Mouse (Mus musculus) embryonic facial prominence, embryonic 14.5 days (tissue): ENCODE results near the gene Maml3. TPM values are rescaled to one million over a fixed set of nuclear protein-coding genes. Genes with fewer than 3 reads are reported as not detected.
A peak's percentile ranks its signal among the peaks of the same experiment; 100 is the strongest.

Experiments used
- ATAC-seq: fragments of 200-750 bp; cut with Nextera tagmentation; 2 replicates; pipeline ENCODE4 v1.8.0; 2017; ENCODE audit warnings: low read depth, moderate number of reproducible peaks, moderate TSS enrichment
- DNase-seq: peaks from one replicate; pipeline ENCODE4 v3.0.0-alpha.2; 2015; ENCODE audit warnings: low spot score
- H3K27ac ChIP-seq: fragments of 300-500 bp; sonication (generic); replicated peaks from 2 replicates; pipeline ENCODE4 v1.5.1; 2014; ENCODE audit warnings: low read depth, mild to moderate bottlenecking, low read length, moderate library complexity
- H3K27me3 ChIP-seq: fragments of 300-500 bp; sonication (generic); replicated peaks from 2 replicates; pipeline ENCODE4 v1.6.1; 2014; ENCODE audit warnings: low read length; ENCODE audit not compliant: control insufficient read depth, insufficient read depth
- H3K36me3 ChIP-seq: fragments of 300-500 bp; sonication (generic); 2 replicates; pipeline ENCODE4 v1.6.1; 2014; ENCODE audit warnings: low read length, mixed read lengths; ENCODE audit not compliant: control insufficient read depth, insufficient read depth
- H3K4me1 ChIP-seq: fragments of 300-500 bp; sonication (generic); 2 replicates; pipeline ENCODE4 v1.6.1; 2014; ENCODE audit warnings: antibody characterized with exemption, low read length; ENCODE audit not compliant: control insufficient read depth, insufficient read depth
- H3K4me2 ChIP-seq: fragments of 300-500 bp; sonication (generic); 2 replicates; pipeline ENCODE4 v1.6.1; 2014; ENCODE audit warnings: low read depth, mild to moderate bottlenecking, low read length, moderate library complexity, mixed read lengths
- H3K4me3 ChIP-seq: fragments of 300-500 bp; sonication (generic); 2 replicates; pipeline ENCODE4 v1.5.1; 2014; ENCODE audit warnings: low read depth, mild to moderate bottlenecking, low read length
- H3K9ac ChIP-seq: fragments of 300-500 bp; sonication (generic); 2 replicates; pipeline ENCODE4 v1.6.1; 2014; ENCODE audit warnings: low read depth, mild to moderate bottlenecking, low read length, moderate library complexity, mixed read lengths
- H3K9me3 ChIP-seq: fragments of 300-500 bp; sonication (generic); 2 replicates; pipeline ENCODE4 v1.6.1; 2016; ENCODE audit warnings: low read length; ENCODE audit not compliant: control insufficient read depth
- WGBS: fragments of 180-500 bp; shearing (Covaris S2); extraction: QIAGEN DNeasy Blood & Tissue Kit; methylation state at CpG from one replicate; pipeline ENCODE4 v1.1.7; 2014; 5-methylcytosine and 5-hydroxymethylcytosine counted together
- polyA plus RNA-seq: library from polyadenylated mRNA; unstranded; fragments of >200 nt; fragmentation: Nextera tagmentation; extraction: Ambion mirVana; gene quantifications from 2 replicates; pipeline ENCODE4 v1.2.1, GENCODE M21; 2014

Gene Maml3
- polyA plus RNA-seq, 1 experiment from 2014 or later = 4.8 TPM

DNA sequence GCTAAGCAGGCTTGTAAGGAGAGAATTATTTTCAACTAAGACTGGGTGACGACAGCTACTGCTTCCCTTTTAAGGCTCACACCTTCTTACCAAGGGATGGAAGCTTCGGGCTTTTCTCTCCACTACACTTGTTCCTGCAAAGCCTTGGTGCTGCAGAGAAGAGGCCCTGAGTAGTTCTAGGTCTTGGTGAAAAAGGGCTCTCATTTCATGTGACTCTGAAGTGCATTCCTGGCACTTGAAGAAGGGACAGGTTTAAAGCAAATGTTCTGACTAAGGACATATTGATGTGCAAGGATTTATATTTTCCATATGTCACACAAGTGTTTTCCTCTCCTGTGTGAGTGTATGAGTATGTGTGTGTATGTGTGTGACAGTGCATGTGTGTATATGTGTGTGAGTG lies 134.4 kb downstream of the Maml3 start:
- DNase-seq (no peak), ATAC-seq (no peak)
- Histone ChIP-seq H3K4me2 (no peak overlapping the region), H3K27ac (no peak overlapping the region), H3K9ac (no peak overlapping the region), H3K27me3 (no peaks in the 10 kb centered on the region), H3K36me3 (no peaks in the 10 kb centered on the region), H3K4me1 (0 out of 2 replicates have a peak, but pooled peaks cover 2% of the 10 kb centered on the region), H3K4me3 (no peak overlapping the region), H3K9me3 (no peaks in the 10 kb centered on the region)
- WGBS = 86% methylated on average over 2 of the region's 2 CpGs

DNA sequence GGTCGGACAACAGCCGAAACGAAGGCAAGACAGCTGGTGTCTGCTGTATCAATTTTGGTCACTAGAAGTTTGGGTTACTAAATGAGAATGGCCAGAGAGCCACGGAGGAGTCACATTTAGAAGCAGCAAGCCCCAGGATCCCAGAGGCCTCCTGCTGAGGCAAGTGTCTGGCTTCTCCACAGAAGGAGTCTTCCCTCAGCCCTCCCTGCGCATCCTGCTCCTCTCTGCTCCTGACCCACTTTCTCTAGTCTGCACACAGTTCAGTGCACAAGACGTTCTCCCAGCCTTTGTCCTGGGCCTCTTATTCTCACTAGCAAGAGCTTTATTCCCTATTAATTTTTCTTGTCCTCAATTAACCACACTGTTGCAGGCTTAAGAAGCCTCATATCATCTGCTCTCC lies 135.4 kb downstream of the Maml3 start:
- Histone ChIP-seq H3K9ac (no peak overlapping the region), H3K4me2 (no peak overlapping the region), H3K4me1 (0 out of 2 replicates have a peak, but pooled peaks cover 8% of the 10 kb centered on the region), H3K36me3 (no peaks in the 10 kb centered on the region), H3K27ac (no peak overlapping the region), H3K4me3 (no peak overlapping the region), H3K9me3 (no peaks in the 10 kb centered on the region), H3K27me3 (no peaks in the 10 kb centered on the region)
- ATAC-seq = no peak
- no peak for DNase-seq
- 79% methylated on average over 6 of the region's 6 CpGs for WGBS

DNA sequence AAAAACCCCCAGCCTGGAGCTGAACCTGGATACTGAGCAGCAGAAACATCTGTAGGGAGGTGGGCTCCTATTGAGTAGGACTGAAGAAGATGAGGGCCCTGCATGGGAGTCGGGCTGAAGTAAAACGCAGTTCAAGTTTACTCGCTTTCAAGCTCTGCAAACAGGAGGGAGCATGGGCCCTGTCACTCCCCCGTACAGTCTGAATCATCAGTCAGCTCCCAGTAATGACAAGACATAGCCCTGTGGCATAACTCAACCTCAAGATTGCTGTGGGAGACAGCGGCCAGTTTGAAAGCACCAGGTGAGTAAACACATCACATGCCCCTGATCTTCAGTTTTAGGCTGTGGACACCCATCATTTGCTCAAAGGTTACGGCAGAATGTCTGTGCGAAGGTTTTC lies 139.0 kb downstream of the Maml3 start:
- H3K27me3 ChIP-seq = no peaks in the 10 kb centered on the region
- H3K4me3 ChIP-seq = no peak overlapping the region
- 0 out of 2 replicates have a peak, but pooled peaks cover 14% of the 10 kb centered on the region for H3K4me1 ChIP-seq
- ATAC-seq = no peak
- no peak for DNase-seq
- H3K4me2 ChIP-seq = no peak overlapping the region
- 65% methylated on average over 7 of the region's 7 CpGs for WGBS
- no peak overlapping the region for H3K9ac ChIP-seq
- H3K36me3 ChIP-seq = no peaks in the 10 kb centered on the region
- peak overlapping the region; percentile 59; the same call in 1 of the 2 replicates for H3K27ac ChIP-seq
- no peaks in the 10 kb centered on the region for H3K9me3 ChIP-seq

DNA sequence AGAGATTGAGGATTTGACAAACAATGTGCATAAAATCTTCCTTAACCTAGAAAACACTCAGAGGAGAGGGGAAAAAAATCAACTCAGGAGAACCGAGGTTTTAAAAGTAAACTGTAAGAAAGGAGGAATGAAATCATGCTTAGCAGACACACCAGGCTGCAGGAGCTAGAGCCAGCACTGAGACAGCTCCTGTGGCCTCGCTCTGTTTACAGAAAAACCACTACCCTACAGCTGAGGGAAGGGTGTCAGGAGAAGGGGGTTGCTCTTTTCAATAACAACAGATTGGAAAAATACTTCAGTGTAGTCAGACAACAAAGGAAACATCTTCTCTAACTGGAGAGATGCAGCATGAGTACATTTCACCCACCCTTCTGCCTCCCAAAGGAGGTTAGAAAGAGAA lies 139.4 kb downstream of the Maml3 start:
- no peak for DNase-seq

DNA sequence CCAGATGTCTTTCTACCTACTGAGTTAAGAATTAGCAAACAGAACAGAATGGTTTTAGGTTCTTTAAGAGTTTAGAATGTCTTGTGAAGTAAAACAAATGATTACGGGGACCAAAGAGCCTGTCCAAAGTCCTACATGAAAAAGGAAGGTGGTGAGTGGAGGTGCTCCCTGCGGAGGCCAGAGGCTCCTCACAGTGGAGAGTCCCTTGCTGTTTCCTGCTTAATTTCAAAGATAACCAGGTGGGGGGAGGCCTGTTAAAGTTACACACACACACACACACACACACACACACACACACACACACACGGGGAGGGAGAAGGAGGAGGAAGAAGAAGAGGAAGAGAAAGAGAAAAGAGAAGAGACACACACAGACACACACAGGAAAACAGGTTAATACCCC lies 139.9 kb downstream of the Maml3 start:
- Histone ChIP-seq H3K4me2 (no peak overlapping the region), H3K36me3 (no peaks in the 10 kb centered on the region), H3K27me3 (no peaks in the 10 kb centered on the region), H3K9me3 (no peaks in the 10 kb centered on the region), H3K9ac (no peak overlapping the region), H3K4me3 (no peak overlapping the region), H3K27ac (peak overlapping the region; percentile 39), H3K4me1 (0 out of 2 replicates have a peak, but pooled peaks cover 14% of the 10 kb centered on the region)
- DNase-seq (no peak), ATAC-seq (no peak)
- 25% methylated on average over 3 of the region's 3 CpGs for WGBS

More for the DNA sequence above, 139.4 kb downstream of the Maml3 start:
- Histone ChIP-seq H3K9ac (no peak overlapping the region), H3K4me2 (no peak overlapping the region), H3K4me1 (0 out of 2 replicates have a peak, but pooled peaks cover 14% of the 10 kb centered on the region), H3K9me3 (no peaks in the 10 kb centered on the region), H3K36me3 (no peaks in the 10 kb centered on the region), H3K4me3 (no peak overlapping the region), H3K27me3 (no peaks in the 10 kb centered on the region), H3K27ac (peak overlapping the region; percentile 59)
- 16% methylated on average over 2 of the region's 2 CpGs for WGBS
- ATAC-seq = no peak

DNA sequence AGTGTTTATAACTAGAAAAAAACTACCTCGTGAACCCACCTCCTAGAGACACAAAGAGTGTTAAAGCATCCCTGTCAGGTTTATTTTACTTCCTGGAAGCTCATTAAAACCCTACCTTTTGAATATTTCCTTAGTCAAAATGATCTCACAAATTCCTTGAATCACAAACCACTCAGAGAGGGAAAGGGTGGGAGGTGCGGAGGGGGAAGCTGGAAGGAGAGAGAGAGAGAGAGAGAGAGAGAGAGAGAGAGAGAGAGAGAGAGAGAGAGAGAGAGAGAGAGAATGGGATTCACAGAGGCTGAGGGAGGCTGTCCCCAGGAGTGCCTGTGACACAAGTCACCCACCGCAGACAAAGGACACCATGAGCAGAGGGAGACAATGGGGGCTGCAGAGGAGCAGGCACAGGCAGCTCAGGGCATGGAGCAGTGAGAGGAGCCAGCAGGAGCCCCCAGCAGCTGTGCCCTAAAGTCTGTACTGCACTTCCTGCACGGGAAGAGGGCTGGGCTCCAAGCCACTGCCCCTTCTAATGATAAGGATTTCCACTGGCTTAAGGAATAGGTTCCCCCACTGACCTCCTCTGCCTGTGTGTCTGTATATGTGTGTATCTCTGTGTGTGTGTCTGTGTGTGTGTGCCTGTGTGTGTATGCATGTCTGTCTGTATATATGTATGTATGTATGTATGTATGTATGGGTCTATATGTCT lies 140.8 kb downstream of the Maml3 start:
- H3K27me3 ChIP-seq = no peaks in the 10 kb centered on the region
- H3K9me3 ChIP-seq = no peaks in the 10 kb centered on the region
- H3K9ac ChIP-seq = no peak overlapping the region
- H3K4me2 ChIP-seq = no peak overlapping the region
- ATAC-seq (peak; percentile 51; the same call in 1 of the 2 replicates), DNase-seq (peak; percentile 33)
- H3K27ac ChIP-seq = no peak overlapping the region
- WGBS = 25% methylated on average over 4 of the region's 4 CpGs
- no peak overlapping the region for H3K4me3 ChIP-seq
- 0 out of 2 replicates have a peak, but pooled peaks cover 14% of the 10 kb centered on the region for H3K4me1 ChIP-seq
- no peaks in the 10 kb centered on the region for H3K36me3 ChIP-seq

DNA sequence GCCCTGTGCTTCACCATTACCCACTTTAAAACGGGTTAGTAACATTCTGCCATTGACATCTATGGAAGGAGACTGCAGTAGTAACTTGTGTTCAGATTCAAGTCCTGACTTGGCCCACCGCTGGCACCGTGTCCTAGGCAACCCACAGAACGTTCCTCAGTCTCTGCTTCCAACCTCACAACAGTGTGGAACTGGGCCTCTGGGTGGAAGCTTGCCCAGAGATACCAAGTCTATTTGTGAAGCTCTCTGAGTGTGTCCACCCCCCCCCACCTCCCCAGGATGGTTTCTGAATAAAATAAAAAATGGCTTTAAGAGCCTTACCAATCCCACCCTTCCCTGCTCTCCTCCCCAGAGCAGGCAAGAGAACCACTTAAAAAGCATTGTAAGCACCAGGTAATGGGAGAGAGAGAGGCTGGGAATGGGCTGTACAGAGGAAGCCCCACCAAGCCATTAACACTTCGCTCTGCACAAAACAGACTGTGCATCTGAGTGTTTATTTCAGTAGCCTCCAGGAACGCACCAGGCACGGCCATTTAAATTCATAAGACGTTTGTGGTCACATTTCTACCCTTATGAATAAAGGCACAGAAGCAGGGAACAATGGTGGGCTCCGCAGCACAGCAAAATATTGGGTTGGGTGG lies 141.6 kb downstream of the Maml3 start:
- 0 out of 2 replicates have a peak, but pooled peaks cover 14% of the 10 kb centered on the region for H3K4me1 ChIP-seq
- no peaks in the 10 kb centered on the region for H3K36me3 ChIP-seq
- no peak overlapping the region for H3K4me2 ChIP-seq
- H3K9ac ChIP-seq = no peak overlapping the region
- DNase-seq (no peak), ATAC-seq (no peak)
- H3K27me3 ChIP-seq = no peaks in the 10 kb centered on the region
- no peaks in the 10 kb centered on the region for H3K9me3 ChIP-seq
- no peak overlapping the region for H3K27ac ChIP-seq
- no peak overlapping the region for H3K4me3 ChIP-seq
- 78% methylated on average over 9 of the region's 9 CpGs for WGBS

DNA sequence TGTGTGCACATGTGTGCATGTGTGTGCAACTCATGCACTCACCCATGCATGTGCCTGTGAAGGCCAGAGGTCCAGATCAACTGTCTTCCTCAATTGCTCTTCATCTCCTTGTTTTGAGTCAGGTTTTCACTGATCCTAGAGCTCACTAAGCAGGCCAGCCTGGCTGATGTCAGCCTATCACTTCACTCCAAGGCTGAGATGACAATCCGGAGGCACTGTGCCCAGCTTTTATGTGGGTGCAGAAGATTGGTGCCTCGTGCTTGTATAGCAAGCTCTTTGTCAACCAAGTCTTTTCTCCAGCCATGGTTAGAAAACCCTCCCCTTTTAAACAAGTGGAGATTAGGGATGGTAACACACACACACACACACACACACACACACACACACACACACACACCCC lies 146.1 kb downstream of the Maml3 start:
- no peaks in the 10 kb centered on the region for H3K27me3 ChIP-seq
- H3K9me3 ChIP-seq = no peaks in the 10 kb centered on the region
- WGBS = 82% methylated on average over 2 of the region's 2 CpGs
- H3K9ac ChIP-seq = no peak overlapping the region
- no peak for ATAC-seq
- peaks cover 9% of the 10 kb centered on the region; the same call in 1 of the 2 replicates for H3K4me1 ChIP-seq
- no peaks in the 10 kb centered on the region for H3K36me3 ChIP-seq
- no peak overlapping the region for H3K4me3 ChIP-seq
- DNase-seq = no peak
- no peak overlapping the region for H3K27ac ChIP-seq
- H3K4me2 ChIP-seq = no peak overlapping the region
